Mouse (Mus musculus) heart, postnatal 0 days (tissue): ENCODE data around the gene Fry.

Experiments
- CTCF ChIP-seq: IDR thresholded peaks from 2 replicates; pipeline ENCODE4 v1.5.1; 2016; ENCODE audit warnings: antibody characterized with exemption, control low read depth, low read depth
- EP300 ChIP-seq: IDR thresholded peaks from 2 replicates; pipeline ENCODE4 v1.6.1; 2016; ENCODE audit warnings: antibody characterized with exemption, low read depth

DNA sequence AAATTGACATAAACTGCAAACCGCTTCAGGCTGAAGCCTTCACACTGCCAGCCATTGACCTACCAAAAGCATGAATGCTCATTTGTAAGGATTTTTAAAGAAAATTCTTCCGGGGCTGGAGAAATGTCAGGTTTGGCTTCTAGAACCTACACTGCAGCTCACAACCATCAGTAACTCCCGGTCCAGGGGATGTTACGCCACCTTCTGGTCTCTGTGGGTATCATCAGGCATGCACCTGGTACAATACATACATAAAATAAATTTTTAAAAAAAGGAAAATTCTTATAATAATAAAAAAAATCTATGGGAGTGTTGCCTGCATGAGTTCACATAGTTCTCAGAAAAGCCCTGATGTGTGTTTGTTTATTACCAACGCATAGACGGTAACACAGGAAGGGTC, 42.7 kb downstream of the Fry start:
- TF ChIP-seq CTCF = 0 out of 2 replicates have a peak, but pooled peaks have one; percentile 14
- TF ChIP-seq EP300 = no peak
